ENCODE assay signal across 22 mouse cellular contexts in the genomic region with DNA sequence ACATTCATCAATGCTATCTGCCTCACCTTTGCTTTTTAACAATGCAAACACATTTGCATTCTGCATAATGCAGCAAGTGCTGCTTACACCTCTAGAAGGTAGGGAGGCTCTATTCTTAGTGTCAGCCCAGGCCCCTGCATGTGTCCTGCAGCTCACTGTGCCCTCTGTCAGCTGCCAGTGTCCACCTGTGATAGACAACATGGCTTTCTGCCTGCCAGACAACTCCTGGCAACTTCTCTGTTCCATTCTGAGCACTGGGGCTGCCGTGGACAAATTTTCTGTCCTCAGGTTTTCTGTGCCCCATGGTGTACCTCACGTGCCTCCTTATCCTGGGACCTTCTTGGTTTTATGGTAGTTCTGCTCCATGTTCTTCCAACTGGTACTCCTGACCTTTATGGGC.
A peak's percentile ranks its signal among the peaks of the same experiment; 100 is the strongest.
DNase-seq lines count a peak whose midpoint lies in the region; ATAC-seq and TF ChIP-seq lines count a peak whose summit lies in the region.
"Had no signal": no experiment of that assay in that cellular context is flagged by ENCODE, and none has a peak within 500 bp of the region (broad histone marks: within the 10 kb centered on the region; RNA-seq: fewer than 3 reads in every experiment).

No protein-coding gene starts in this region.

- H3K4me2 ChIP-seq in forebrain, embryonic 15.5 days (replicated peaks), result no peak overlapping the region
- H3K4me2 ChIP-seq in forebrain, embryonic 11.5 days (ENCODE audit: low read depth, low read length, severe bottlenecking), result no peak overlapping the region
- H3K4me2 ChIP-seq in heart, embryonic 12.5 days, result no peak overlapping the region
- no peak overlapping the region for H3K4me2 ChIP-seq in midbrain, embryonic 14.5 days (ENCODE audit: low read length)
- H3K4me2 ChIP-seq: embryonic facial prominence, embryonic 13.5 days; hindbrain, embryonic 15.5 days; kidney, embryonic 15.5 days; limb, embryonic 13.5 days; liver, embryonic 11.5 days; lung, embryonic 15.5 days had no signal

- H3K9me3 ChIP-seq in forebrain, embryonic 15.5 days, result no peaks in the 10 kb centered on the region
- H3K9me3 ChIP-seq in forebrain, embryonic 11.5 days (ENCODE audit: control insufficient read depth, low read length), result no peaks in the 10 kb centered on the region
- H3K9me3 ChIP-seq in heart, embryonic 12.5 days (replicated peaks), result no peaks in the 10 kb centered on the region
- no peaks in the 10 kb centered on the region for H3K9me3 ChIP-seq in midbrain, embryonic 14.5 days (ENCODE audit: control insufficient read depth, low read length)
- no peaks in the 10 kb centered on the region for H3K9me3 ChIP-seq in midbrain, embryonic 10.5 days (replicated peaks)
- H3K9me3 ChIP-seq: embryonic facial prominence, embryonic 13.5 days; hindbrain, embryonic 15.5 days; kidney, embryonic 15.5 days; limb, embryonic 13.5 days; lung, embryonic 15.5 days had no signal

- H3K27ac ChIP-seq in forebrain, embryonic 15.5 days (replicated peaks), result 0 out of 2 replicates have a peak overlapping the region, but pooled peaks have one; percentile 17
- no peak overlapping the region for H3K27ac ChIP-seq in forebrain, embryonic 11.5 days (ENCODE audit: low read depth, low read length)
- H3K27ac ChIP-seq in heart, adult 2 months, result no peak overlapping the region
- H3K27ac ChIP-seq in heart, embryonic 12.5 days (ENCODE audit: poor library complexity, severe bottlenecking), result no peak overlapping the region
- H3K27ac ChIP-seq in midbrain, embryonic 14.5 days (replicated peaks; ENCODE audit: low read depth, low read length), result peak overlapping the region; percentile 63
- no peak overlapping the region for H3K27ac ChIP-seq in midbrain, embryonic 10.5 days (replicated peaks)
- H3K27ac ChIP-seq: embryonic facial prominence, embryonic 13.5 days; kidney, embryonic 15.5 days; limb, embryonic 13.5 days; lung, embryonic 15.5 days had no signal

- no peak for TF ChIP-seq CTCF in heart, adult 2 months (IDR thresholded peaks at IDR 0.05)

- TF ChIP-seq EP300 in heart, adult 2 months (IDR thresholded peaks at IDR 0.05; ENCODE audit: insufficient read depth, low read depth, low read length), result 0 out of 2 replicates have a peak, but pooled peaks have one; percentile 25

- no peak for ATAC-seq in forebrain, embryonic 15.5 days (replicated peaks)
- ATAC-seq in forebrain, embryonic 11.5 days (replicated peaks; ENCODE audit: low FRiP score), result no peak
- ATAC-seq in heart, embryonic 12.5 days (ENCODE audit: insufficient number of reproducible peaks, low FRiP score), result no peak
- ATAC-seq in midbrain, embryonic 14.5 days (ENCODE audit: low FRiP score, low TSS enrichment), result no peak
- no peak for ATAC-seq in monocyte, adult 5-6 weeks (replicated peaks; ENCODE audit: insufficient number of reproducible peaks, low FRiP score, low TSS enrichment, poor library complexity, severe bottlenecking)

- peaks cover 40% of the 10 kb centered on the region for H3K4me1 ChIP-seq in forebrain, embryonic 15.5 days
- no peaks in the 10 kb centered on the region for H3K4me1 ChIP-seq in forebrain, embryonic 11.5 days (replicated peaks; ENCODE audit: control insufficient read depth, insufficient read depth, low read length)
- H3K4me1 ChIP-seq in heart, adult 2 months (ENCODE audit: control insufficient read depth, insufficient read depth, low read length), result peaks cover 7% of the 10 kb centered on the region
- no peaks in the 10 kb centered on the region for H3K4me1 ChIP-seq in heart, embryonic 12.5 days (replicated peaks)
- H3K4me1 ChIP-seq in midbrain, embryonic 14.5 days (ENCODE audit: control insufficient read depth, insufficient read depth, low read length), result peaks cover 20% of the 10 kb centered on the region
- H3K4me1 ChIP-seq in midbrain, embryonic 10.5 days, result peaks cover 9% of the 10 kb centered on the region
- H3K4me1 ChIP-seq: kidney, embryonic 15.5 days had no signal

- H3K27me3 ChIP-seq in forebrain, embryonic 15.5 days, result no peaks in the 10 kb centered on the region
- no peaks in the 10 kb centered on the region for H3K27me3 ChIP-seq in forebrain, embryonic 11.5 days (ENCODE audit: control insufficient read depth, insufficient read depth, low read length)
- no peaks in the 10 kb centered on the region for H3K27me3 ChIP-seq in heart, adult 2 months (ENCODE audit: control insufficient read depth, insufficient read depth, low read length)
- no peaks in the 10 kb centered on the region for H3K27me3 ChIP-seq in heart, embryonic 12.5 days (replicated peaks)
- H3K27me3 ChIP-seq in midbrain, embryonic 14.5 days (ENCODE audit: control insufficient read depth, insufficient read depth, low read length), result no peaks in the 10 kb centered on the region
- H3K27me3 ChIP-seq in midbrain, embryonic 10.5 days (ENCODE audit: low read depth, poor library complexity, severe bottlenecking), result no peaks in the 10 kb centered on the region
- H3K27me3 ChIP-seq: embryonic facial prominence, embryonic 13.5 days; hindbrain, embryonic 15.5 days; kidney, embryonic 15.5 days; limb, embryonic 13.5 days; lung, embryonic 15.5 days had no signal

- intact Hi-C loops in heart, adult 2 months (cut with DNase I), result no loop called here

- TF ChIP-seq POLR2A in heart, adult 2 months (IDR thresholded peaks at IDR 0.05; ENCODE audit: insufficient read depth, low read depth, low read length), result no peak

- WGBS in forebrain, embryonic 15.5 days, result 89% methylated on average over 2 of the region's 2 CpGs
- WGBS in forebrain, embryonic 11.5 days, result 85% methylated on average over 2 of the region's 2 CpGs
- WGBS in heart, adult 2 months, result 58% methylated on average over 2 of the region's 2 CpGs
- WGBS in heart, embryonic 12.5 days, result 79% methylated on average over 2 of the region's 2 CpGs
- 86% methylated on average over 2 of the region's 2 CpGs for WGBS in midbrain, embryonic 14.5 days
- WGBS in midbrain, embryonic 10.5 days, result 91% methylated on average over 2 of the region's 2 CpGs

- no peak overlapping the region for H3K9ac ChIP-seq in forebrain, embryonic 15.5 days (replicated peaks)
- no peak overlapping the region for H3K9ac ChIP-seq in forebrain, embryonic 11.5 days (ENCODE audit: low read length)
- no peak overlapping the region for H3K9ac ChIP-seq in heart, adult 2 months (ENCODE audit: low read depth, low read length)
- no peak overlapping the region for H3K9ac ChIP-seq in heart, embryonic 12.5 days
- 0 out of 2 replicates have a peak overlapping the region, but pooled peaks have one; percentile 20 for H3K9ac ChIP-seq in midbrain, embryonic 14.5 days (replicated peaks; ENCODE audit: low read length)
- H3K9ac ChIP-seq: embryonic facial prominence, embryonic 13.5 days; hindbrain, embryonic 15.5 days; kidney, embryonic 15.5 days; limb, embryonic 13.5 days; lung, embryonic 15.5 days had no signal

- no peaks in the 10 kb centered on the region for H3K79me2 ChIP-seq in heart, adult 2 months (replicated peaks; ENCODE audit: control insufficient read depth, insufficient read depth, low read length)

- no peak overlapping the region for H3K4me3 ChIP-seq in forebrain, embryonic 15.5 days
- H3K4me3 ChIP-seq in forebrain, embryonic 11.5 days (ENCODE audit: low read depth, low read length), result no peak overlapping the region
- H3K4me3 ChIP-seq in heart, adult 2 months, result no peak overlapping the region
- no peak overlapping the region for H3K4me3 ChIP-seq in heart, embryonic 12.5 days
- H3K4me3 ChIP-seq in midbrain, embryonic 14.5 days (replicated peaks; ENCODE audit: low read depth, low read length), result no peak overlapping the region
- H3K4me3 ChIP-seq in midbrain, embryonic 10.5 days, result no peak overlapping the region
- H3K4me3 ChIP-seq: embryonic facial prominence, embryonic 13.5 days; hindbrain, embryonic 15.5 days; kidney, embryonic 15.5 days; limb, embryonic 13.5 days; lung, embryonic 15.5 days had no signal

- H3K36me3 ChIP-seq in forebrain, embryonic 15.5 days, result no peaks in the 10 kb centered on the region
- H3K36me3 ChIP-seq in forebrain, embryonic 11.5 days (ENCODE audit: control insufficient read depth, insufficient read depth, low read length), result no peaks in the 10 kb centered on the region
- no peaks in the 10 kb centered on the region; the same call in 1 of the 2 replicates for H3K36me3 ChIP-seq in heart, adult 2 months (ENCODE audit: control insufficient read depth, insufficient read depth, low read length)
- H3K36me3 ChIP-seq in heart, embryonic 12.5 days, result peaks cover 45% of the 10 kb centered on the region
- peaks cover 15% of the 10 kb centered on the region; the same call in 1 of the 2 replicates for H3K36me3 ChIP-seq in midbrain, embryonic 14.5 days (ENCODE audit: control insufficient read depth, insufficient read depth, low read length)
- peaks cover 39% of the 10 kb centered on the region for H3K36me3 ChIP-seq in midbrain, embryonic 10.5 days
- H3K36me3 ChIP-seq: lung, embryonic 15.5 days had no signal

- DNase-seq in forebrain, embryonic 11.5 days (ENCODE audit: low spot score), result no peak
- peak in 1 of 2 experiments; percentile 52 for DNase-seq in heart, adult 2 months
- no peak for DNase-seq in midbrain, embryonic 14.5 days
- DNase-seq in midbrain, embryonic 10.5 days (ENCODE audit: low spot score), result no peak
- DNase-seq: adrenal gland, postnatal 25 days; cerebellum, adult 11-12 months; cerebellum, adult 9-11 months; gastrocnemius, postnatal 14 days; kidney, adult 18-20 months; kidney, postnatal 25 days; lung, postnatal 36 days; thymus, adult 2 months; thymus, postnatal 36 days had no signal

Comparison
In these comparisons a context has a peak if more than half of its experiments do, and no peak if none do; other contexts are left out.
1. H3K27ac ChIP-seq: peak in forebrain, embryonic 15.5 days (single experiment) and midbrain, embryonic 14.5 days (single experiment); none in forebrain, embryonic 11.5 days (single experiment), heart, adult 2 months (single experiment), heart, embryonic 12.5 days (single experiment) and midbrain, embryonic 10.5 days (single experiment).